Mouse (Mus musculus) embryonic facial prominence, embryonic 12.5 days (tissue): ENCODE measurements around the gene Gm572. TPM values are rescaled to one million over a fixed set of nuclear protein-coding genes. Genes with fewer than 3 reads are reported as not detected.
A peak's percentile ranks its signal among the peaks of the same experiment; 100 is the strongest.

ENCODE experiments used
- ATAC-seq: fragments of 200-750 bp; cut with Nextera tagmentation; 2 replicates; pipeline ENCODE4 v1.8.0; 2017; ENCODE audit not compliant: insufficient number of reproducible peaks, insufficient read depth, low FRiP score, low TSS enrichment
- H3K27ac ChIP-seq: fragments of 300-500 bp; sonication (generic); 2 replicates; pipeline ENCODE4 v1.5.1; 2016; ENCODE audit warnings: mild to moderate bottlenecking
- H3K27me3 ChIP-seq: fragments of 300-500 bp; sonication (generic); 2 replicates; pipeline ENCODE4 v1.6.1; 2016; ENCODE audit warnings: mild to moderate bottlenecking, moderate library complexity
- H3K36me3 ChIP-seq: fragments of 300-500 bp; sonication (generic); 2 replicates; pipeline ENCODE4 v1.6.1; 2016; ENCODE audit warnings: mild to moderate bottlenecking
- H3K4me1 ChIP-seq: fragments of 300-500 bp; sonication (generic); 2 replicates; pipeline ENCODE4 v1.6.1; 2016
- H3K4me2 ChIP-seq: fragments of 300-500 bp; sonication (generic); replicated peaks from 2 replicates; pipeline ENCODE4 v1.6.1; 2016; ENCODE audit warnings: mild to moderate bottlenecking, moderate library complexity
- H3K4me3 ChIP-seq: fragments of 300-500 bp; sonication (generic); 2 replicates; pipeline ENCODE4 v1.5.1; 2016; ENCODE audit warnings: mild to moderate bottlenecking
- H3K9ac ChIP-seq: fragments of 300-500 bp; sonication (generic); 2 replicates; pipeline ENCODE4 v1.6.1; 2016; ENCODE audit warnings: mild to moderate bottlenecking, moderate library complexity
- H3K9me3 ChIP-seq: fragments of 300-500 bp; sonication (generic); 2 replicates; pipeline ENCODE4 v1.6.1; 2016; ENCODE audit warnings: mild to moderate bottlenecking, moderate library complexity
- WGBS: fragments of 180-500 bp; shearing (Covaris S2); methylation state at CpG from one replicate; pipeline ENCODE4 v1.1.7; 2016; 5-methylcytosine and 5-hydroxymethylcytosine counted together
- polyA plus RNA-seq: library from polyadenylated mRNA; unstranded; fragments of >200 nt; fragmentation: Nextera tagmentation; extraction: Ambion mirVana; gene quantifications from 2 replicates; pipeline ENCODE4 v1.2.1, GENCODE M21; 2016

Gene Gm572
- polyA plus RNA-seq, 1 experiment from 2014 or later: not detected

DNA sequence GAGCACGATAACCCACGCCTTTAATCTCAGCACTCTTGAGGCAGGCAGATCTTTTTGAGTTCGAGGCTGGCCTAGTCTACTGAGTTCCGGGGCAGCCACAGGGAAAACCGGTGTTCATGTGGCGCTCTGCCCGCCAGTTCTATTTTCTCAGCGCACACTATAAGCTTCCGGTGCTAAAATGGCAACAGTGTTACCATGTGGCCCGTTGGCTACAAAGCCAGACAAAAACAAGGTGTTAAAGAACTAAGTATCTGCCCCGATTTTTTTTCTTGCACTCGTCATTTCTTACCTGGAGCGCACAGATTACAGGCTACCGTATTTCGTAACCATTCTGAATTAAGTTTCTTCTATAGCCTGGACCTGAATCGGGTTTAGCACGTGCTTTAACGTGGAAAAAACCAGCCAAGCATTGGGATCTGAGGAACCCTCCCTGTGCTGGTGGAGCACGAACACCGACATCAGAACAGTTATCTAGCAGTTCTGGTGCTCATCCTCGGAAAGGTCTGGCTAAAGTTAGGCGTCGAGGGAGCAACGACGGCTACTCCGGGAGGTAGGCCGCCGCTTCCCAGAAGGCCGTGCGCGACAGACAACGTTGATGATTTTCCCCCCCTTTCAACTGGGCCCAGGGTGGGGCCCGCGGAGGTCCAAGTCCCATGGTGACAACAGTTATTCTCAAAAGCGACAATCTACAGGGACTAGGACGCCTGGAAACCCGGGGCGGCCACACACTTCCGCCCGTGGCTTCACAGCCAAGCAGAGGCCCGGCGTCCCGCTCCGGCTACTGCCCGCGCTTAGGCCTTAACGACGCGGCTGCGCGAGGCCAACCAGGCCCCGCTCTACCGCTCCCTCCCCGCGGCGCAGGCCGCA lies 17.1 kb upstream of the Gm572 start:
- ATAC-seq: peak; percentile 36
- Histone ChIP-seq H3K4me2 (peak overlapping the region; percentile 77), H3K4me1 (peaks cover 10% of the 10 kb centered on the region), H3K27me3 (no peaks in the 10 kb centered on the region), H3K4me3 (peak overlapping the region; percentile 98), H3K9me3 (no peaks in the 10 kb centered on the region), H3K36me3 (peaks cover 42% of the 10 kb centered on the region), H3K9ac (peak overlapping the region; percentile 100), H3K27ac (peak overlapping the region; percentile 97)
- under 1% methylated on average over 57 of the region's 57 CpGs for WGBS

DNA sequence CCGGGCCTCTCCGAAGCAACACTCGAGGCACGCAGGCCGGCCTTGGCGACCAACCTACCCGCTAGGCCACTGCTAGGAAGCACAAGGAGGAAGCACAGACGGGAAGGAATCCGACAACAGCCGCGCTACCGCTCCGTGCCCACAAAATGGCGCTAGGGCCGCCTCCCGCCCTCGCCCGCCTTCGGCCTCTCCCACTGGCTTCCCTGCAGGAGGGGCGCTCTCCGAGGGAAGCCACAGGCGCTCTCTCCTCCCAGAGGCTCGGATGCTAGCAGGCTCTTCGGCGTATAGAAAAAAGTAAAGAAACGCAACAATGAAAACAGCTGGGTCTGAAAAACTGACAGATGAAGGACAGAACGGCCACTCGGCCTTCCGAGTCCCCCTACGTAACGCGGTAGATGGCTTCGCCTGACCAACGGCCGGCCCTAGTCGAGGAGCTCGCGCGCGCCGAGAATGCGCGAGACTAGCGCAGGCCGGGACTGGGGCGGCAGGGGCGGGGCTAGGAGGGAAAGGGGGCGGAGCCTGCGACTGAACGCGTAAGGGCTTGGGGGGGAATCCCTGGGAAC lies 16.4 kb upstream of the Gm572 start, which contains the start of gene Tardbp:
Gene Tardbp, minus strand, starts transcription at position 397 of the 563 bp plus-strand sequence.
- Histone ChIP-seq H3K4me3 (peak within 1 kb of the TSS; percentile 98), H3K27ac (peak within 1 kb of the TSS; percentile 97), H3K36me3 (peaks cover 35% of the 10 kb centered on the region), H3K9ac (peak within 1 kb of the TSS; percentile 100), H3K4me1 (peaks cover 10% of the 10 kb centered on the region), H3K4me2 (peak within 1 kb of the TSS; percentile 77), H3K27me3 (no peaks in the 10 kb centered on the region), H3K9me3 (no peaks in the 10 kb centered on the region)
- peak; percentile 93 for ATAC-seq
- WGBS: 1% methylated on average over 51 of the region's 51 CpGs

DNA sequence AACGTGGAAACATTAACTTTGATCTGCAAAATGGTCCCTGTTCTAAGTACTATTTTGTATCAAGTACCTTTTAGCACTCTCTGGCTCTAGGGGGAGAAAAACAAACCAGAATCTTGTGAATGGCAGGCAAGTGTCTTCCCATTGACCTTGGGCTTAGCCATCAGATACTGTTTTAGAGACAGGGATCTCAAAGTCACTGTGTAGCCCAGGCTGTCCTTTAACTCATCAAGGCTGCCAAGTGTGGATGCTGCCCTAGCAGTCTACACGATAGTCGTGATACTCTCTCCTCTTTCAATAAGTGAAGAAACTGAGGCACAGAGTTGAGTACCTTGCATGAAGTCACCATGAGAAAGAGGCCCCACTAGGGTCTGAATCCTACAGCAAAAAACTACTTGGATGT lies 15.9 kb upstream of the Gm572 start:
- no peak overlapping the region for H3K27ac ChIP-seq
- H3K4me2 ChIP-seq: peak overlapping the region; percentile 77
- H3K36me3 ChIP-seq: peaks cover 29% of the 10 kb centered on the region
- 59% methylated on average over 3 of the region's 3 CpGs for WGBS
- H3K4me1 ChIP-seq: peaks cover 10% of the 10 kb centered on the region
- peak overlapping the region; percentile 98 for H3K4me3 ChIP-seq
- H3K9me3 ChIP-seq: no peaks in the 10 kb centered on the region
- no peak overlapping the region for H3K9ac ChIP-seq
- no peaks in the 10 kb centered on the region for H3K27me3 ChIP-seq
- peak; percentile 25; the same call in 1 of the 2 replicates for ATAC-seq

DNA sequence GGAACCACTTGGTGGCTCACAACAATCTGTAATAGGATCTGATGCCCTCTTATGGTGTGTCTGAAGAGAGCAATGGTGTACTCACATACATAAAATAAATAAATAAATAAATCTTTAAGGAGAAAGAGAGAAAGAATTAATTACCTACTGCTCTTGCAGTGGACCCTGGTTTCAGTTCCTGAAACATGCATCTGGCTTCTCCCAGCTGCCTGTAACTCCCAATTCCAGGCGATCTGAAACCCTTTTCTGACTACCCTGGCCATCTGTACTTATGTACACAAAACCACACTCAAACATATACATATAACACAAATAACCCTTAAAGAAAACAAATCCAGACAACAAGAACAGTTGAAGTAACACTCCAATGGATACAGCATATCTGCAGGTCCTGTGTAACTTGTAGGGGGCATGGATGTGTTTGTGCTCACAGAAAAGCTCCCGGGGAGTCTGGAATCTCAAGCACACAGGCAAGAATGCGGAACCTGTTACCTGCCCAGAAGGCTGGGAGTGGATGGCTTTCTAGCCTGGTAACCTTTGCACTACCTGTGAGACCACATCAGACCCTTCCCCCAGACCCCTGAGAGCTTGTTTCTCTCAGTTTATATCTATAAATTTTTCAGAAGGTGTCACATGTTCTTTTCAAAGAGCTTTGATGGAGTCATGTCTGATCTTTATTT lies 11.0 kb upstream of the Gm572 start:
- H3K4me2 ChIP-seq: no peak overlapping the region
- H3K4me1 ChIP-seq: no peaks in the 10 kb centered on the region
- H3K4me3 ChIP-seq: no peak overlapping the region
- no peak for ATAC-seq
- WGBS: 61% methylated on average over 3 of the region's 3 CpGs
- no peak overlapping the region for H3K9ac ChIP-seq
- H3K36me3 ChIP-seq: no peaks in the 10 kb centered on the region
- no peak overlapping the region for H3K27ac ChIP-seq
- H3K27me3 ChIP-seq: no peaks in the 10 kb centered on the region
- H3K9me3 ChIP-seq: no peaks in the 10 kb centered on the region

DNA sequence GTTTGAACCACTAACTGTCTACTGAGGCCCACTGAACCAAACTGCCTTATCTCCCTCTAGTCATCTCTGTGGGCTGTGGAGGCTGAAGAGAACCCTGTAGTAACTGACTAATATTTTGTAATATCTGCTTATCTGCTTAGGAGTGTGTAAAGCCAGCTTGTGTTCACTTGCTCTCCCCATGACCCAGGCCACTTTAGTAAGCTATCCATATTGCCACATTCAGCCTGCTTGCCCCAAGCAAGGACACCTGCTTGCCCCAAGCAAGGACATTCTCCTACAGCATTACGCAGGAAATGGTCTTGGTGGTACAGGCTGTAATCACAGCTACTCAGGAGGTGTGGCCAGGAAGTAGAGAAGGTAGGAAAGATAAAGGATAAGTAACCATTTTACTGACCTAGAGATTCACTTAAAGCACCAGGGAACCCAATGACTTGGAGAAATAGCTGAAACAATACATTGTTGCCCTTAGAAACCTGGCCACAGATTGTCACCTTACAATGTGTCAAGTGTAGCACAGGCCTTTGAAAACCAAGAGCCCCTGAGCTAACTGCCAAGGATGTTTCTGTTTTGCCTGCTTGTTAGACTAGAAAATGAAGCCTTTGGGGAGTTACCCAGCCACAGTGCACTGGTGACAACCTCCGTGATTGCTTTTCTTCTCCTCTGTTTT lies 9.6 kb upstream of the Gm572 start:
- Histone ChIP-seq H3K9me3 (no peaks in the 10 kb centered on the region), H3K27me3 (no peaks in the 10 kb centered on the region), H3K36me3 (no peaks in the 10 kb centered on the region), H3K9ac (no peak overlapping the region), H3K4me1 (no peaks in the 10 kb centered on the region), H3K4me2 (no peak overlapping the region), H3K4me3 (no peak overlapping the region), H3K27ac (no peak overlapping the region)
- ATAC-seq: no peak
- 69% methylated on average over 2 of the region's 2 CpGs for WGBS

DNA sequence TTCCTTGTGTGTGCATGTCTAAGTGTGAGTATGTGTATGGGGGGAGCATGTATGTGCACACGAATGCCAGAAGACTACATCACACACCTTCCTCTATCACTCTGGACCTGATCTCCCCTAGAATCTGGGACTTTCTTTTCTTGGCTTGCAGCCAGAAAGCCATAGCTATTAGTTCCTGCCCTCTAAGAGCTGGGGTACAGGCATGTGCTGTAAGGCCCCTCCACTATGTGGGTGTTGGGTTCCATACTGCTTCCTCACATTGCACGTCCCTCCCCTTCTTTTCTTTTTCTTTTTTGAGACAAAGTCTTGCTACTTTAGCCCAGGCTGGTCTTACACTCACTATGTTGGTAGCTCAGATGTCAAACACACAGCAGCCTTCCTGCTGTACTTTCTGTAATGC lies 7.8 kb upstream of the Gm572 start:
- Histone ChIP-seq H3K9me3 (no peaks in the 10 kb centered on the region), H3K9ac (no peak overlapping the region), H3K4me1 (no peaks in the 10 kb centered on the region), H3K27ac (no peak overlapping the region), H3K4me3 (no peak overlapping the region), H3K4me2 (no peak overlapping the region), H3K36me3 (no peaks in the 10 kb centered on the region), H3K27me3 (no peaks in the 10 kb centered on the region)
- 74% methylated on average over 2 of the region's 2 CpGs for WGBS
- ATAC-seq: no peak

DNA sequence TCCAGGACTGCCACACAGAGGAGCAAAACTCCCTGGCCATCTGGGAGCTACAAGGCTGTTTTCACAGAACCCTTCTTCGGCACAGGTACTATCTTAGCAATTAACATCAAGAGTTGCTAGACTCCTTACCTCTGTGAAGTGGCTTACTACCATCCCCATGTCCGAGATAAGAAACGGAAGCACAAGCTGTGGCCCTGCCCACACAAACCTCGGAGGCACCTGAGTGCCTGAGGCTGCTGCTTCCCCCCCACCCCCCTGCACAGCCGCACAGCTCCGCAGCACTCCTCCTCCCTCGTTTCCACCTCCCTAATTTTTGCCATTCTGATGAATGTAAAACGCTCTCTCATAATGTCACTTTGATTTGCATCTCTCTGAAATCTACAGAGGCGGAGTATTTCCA lies 4.8 kb upstream of the Gm572 start:
- Histone ChIP-seq H3K9me3 (no peaks in the 10 kb centered on the region), H3K36me3 (no peaks in the 10 kb centered on the region), H3K27me3 (no peaks in the 10 kb centered on the region), H3K27ac (no peak overlapping the region), H3K4me2 (no peak overlapping the region), H3K9ac (no peak overlapping the region), H3K4me3 (no peak overlapping the region), H3K4me1 (no peaks in the 10 kb centered on the region)
- WGBS: 53% methylated on average over 9 of the region's 9 CpGs
- ATAC-seq: no peak

DNA sequence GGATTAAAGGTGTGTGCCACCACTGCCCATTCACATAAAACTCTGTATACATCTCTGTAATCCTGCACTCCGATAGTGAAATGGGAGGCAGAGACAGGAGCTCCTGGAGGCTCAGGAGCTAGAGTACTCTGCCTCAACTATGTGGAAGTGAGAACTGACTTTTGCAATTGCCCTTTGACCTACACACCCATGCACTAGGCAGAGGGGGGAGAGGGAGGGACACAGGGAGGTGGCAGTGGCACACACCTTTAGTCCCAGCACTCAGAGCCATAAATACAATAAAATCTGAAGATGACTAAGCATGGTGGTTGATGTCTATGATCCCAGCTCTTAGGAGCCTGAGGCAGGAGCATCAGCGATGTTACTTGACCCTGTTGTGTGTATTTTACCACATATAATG lies 3.7 kb upstream of the Gm572 start:
- Histone ChIP-seq H3K4me3 (no peak overlapping the region), H3K27ac (no peak overlapping the region), H3K9ac (no peak overlapping the region), H3K27me3 (no peaks in the 10 kb centered on the region), H3K36me3 (no peaks in the 10 kb centered on the region), H3K9me3 (no peaks in the 10 kb centered on the region), H3K4me1 (peaks cover 4% of the 10 kb centered on the region; the same call in 1 of the 2 replicates), H3K4me2 (no peak overlapping the region)
- WGBS: 77% methylated on average over 2 of the region's 2 CpGs
- no peak for ATAC-seq

DNA sequence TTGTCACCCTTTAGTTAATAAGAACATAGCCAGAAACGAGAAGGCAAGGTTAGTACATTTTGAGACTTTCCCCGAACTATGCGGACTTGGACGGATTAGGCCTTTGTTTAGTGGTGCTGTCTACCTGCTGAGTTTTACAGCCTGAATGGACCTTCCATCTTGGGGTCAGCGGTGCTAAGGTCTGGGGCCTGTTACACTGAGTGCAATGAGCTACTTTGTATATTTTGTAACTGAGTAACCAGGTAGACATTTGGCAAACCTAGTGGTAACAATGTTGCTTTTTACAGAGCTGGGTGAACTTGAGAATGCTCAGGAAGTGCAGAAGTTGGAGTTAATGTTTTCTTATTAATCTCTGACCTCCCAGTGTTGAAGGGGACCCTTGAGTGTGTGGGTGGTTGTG lies 2.0 kb upstream of the Gm572 start:
- no peak overlapping the region for H3K4me2 ChIP-seq
- ATAC-seq: no peak
- no peaks in the 10 kb centered on the region for H3K9me3 ChIP-seq
- H3K4me1 ChIP-seq: peaks cover 4% of the 10 kb centered on the region; the same call in 1 of the 2 replicates
- WGBS: 77% methylated on average over 5 of the region's 5 CpGs
- no peaks in the 10 kb centered on the region for H3K27me3 ChIP-seq
- no peak overlapping the region for H3K27ac ChIP-seq
- H3K4me3 ChIP-seq: no peak overlapping the region
- H3K9ac ChIP-seq: no peak overlapping the region
- H3K36me3 ChIP-seq: no peaks in the 10 kb centered on the region

DNA sequence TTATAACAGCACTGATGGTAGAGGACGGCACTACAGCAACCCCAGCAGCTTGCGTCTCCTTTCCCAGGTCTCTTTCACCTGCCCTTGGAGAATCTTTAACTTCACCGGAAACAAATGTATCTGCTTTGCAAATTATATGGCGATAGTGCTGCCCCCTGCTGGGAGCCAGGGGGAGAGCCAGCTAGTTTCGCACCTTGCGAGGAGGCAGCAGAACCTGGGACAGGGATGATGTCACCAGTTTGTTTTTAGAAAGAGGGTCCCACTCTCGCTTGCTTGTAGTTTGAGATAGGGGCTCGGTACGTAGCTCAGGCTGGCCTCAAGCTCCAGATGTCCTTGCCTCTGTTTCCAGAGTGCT lies 1.0 kb downstream of the Gm572 start:
- Histone ChIP-seq H3K9me3 (no peaks in the 10 kb centered on the region), H3K27me3 (no peaks in the 10 kb centered on the region), H3K36me3 (no peaks in the 10 kb centered on the region), H3K9ac (no peak overlapping the region), H3K4me1 (peaks cover 4% of the 10 kb centered on the region; the same call in 1 of the 2 replicates), H3K4me3 (no peak overlapping the region), H3K27ac (no peak overlapping the region), H3K4me2 (peak overlapping the region; percentile 32)
- ATAC-seq: no peak
- WGBS: 5% methylated on average over 9 of the region's 9 CpGs

DNA sequence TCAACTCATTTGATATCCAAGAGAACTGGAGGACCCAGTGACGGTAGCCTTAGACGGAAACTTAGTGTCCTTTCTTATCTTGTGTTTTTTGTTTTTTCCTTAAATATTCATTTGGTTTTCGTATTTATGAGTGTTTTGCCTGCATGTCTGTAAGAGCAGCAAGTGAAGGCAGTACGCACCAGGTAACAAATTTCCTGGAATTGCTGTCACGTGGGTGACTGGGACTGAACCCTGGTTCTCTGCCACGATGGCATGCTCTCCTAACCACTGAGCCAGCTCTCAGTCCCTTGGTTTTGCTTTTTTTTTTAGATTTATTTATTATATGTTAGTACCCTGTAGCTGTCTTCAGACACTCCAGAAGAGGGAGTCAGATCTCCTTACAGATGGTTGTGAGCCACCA lies 1.8 kb downstream of the Gm572 start:
- Histone ChIP-seq H3K27ac (no peak overlapping the region), H3K4me3 (no peak overlapping the region), H3K9me3 (no peaks in the 10 kb centered on the region), H3K4me1 (peaks cover 4% of the 10 kb centered on the region; the same call in 1 of the 2 replicates), H3K27me3 (no peaks in the 10 kb centered on the region), H3K4me2 (no peak overlapping the region), H3K9ac (no peak overlapping the region), H3K36me3 (no peaks in the 10 kb centered on the region)
- 86% methylated on average over 6 of the region's 6 CpGs for WGBS
- ATAC-seq: no peak
